Mouse (Mus musculus) stomach, postnatal 0 days (tissue): ENCODE results near the gene Primpol.

Experiments used
- CTCF ChIP-seq: IDR thresholded peaks from 2 replicates; pipeline ENCODE4 v1.5.1; 2016; ENCODE audit warnings: antibody characterized with exemption, low read depth, mild to moderate bottlenecking, moderate library complexity
- EP300 ChIP-seq: optimal IDR thresholded peaks from 2 replicates; pipeline ENCODE3; 2016; ENCODE audit warnings: antibody characterized with exemption

- TF ChIP-seq CTCF, result no peak
- TF ChIP-seq EP300, result no peak
Measured at GRCm38 (mm10) chr8:46570673-46571072, 46.3 kb downstream of the Primpol start.
